Mouse (Mus musculus) forebrain, embryonic 13.5 days (tissue): ENCODE data around the gene Hdgfl2. TPM values are rescaled to one million over a fixed set of nuclear protein-coding genes. Genes with fewer than 3 reads are reported as not detected.
"Not testable (repeated sequence)": the region's sequence is repeated elsewhere in the genome, so short reads cannot be mapped to it uniquely, and the experiment has no call there.

ENCODE experiments used
- ATAC-seq: fragments of 200-750 bp; cut with Nextera tagmentation; 2 replicates; pipeline ENCODE4 v1.8.0; 2017
- H3K27ac ChIP-seq: fragments of 300-500 bp; sonication (generic); 2 replicates; pipeline ENCODE4 v1.5.1; 2015; ENCODE audit warnings: inconsistent platforms, mild to moderate bottlenecking, moderate library complexity
- H3K27me3 ChIP-seq: fragments of 300-500 bp; sonication (generic); 2 replicates; pipeline ENCODE4 v1.6.1; 2015; ENCODE audit warnings: mild to moderate bottlenecking, inconsistent platforms
- H3K36me3 ChIP-seq: fragments of 300-500 bp; sonication (generic); 2 replicates; pipeline ENCODE4 v1.6.1; 2015; ENCODE audit warnings: mild to moderate bottlenecking, inconsistent platforms; ENCODE audit not compliant: poor library complexity, severe bottlenecking
- H3K4me1 ChIP-seq: fragments of 300-500 bp; sonication (generic); 2 replicates; pipeline ENCODE4 v1.6.1; 2015; ENCODE audit warnings: inconsistent platforms
- H3K4me2 ChIP-seq: fragments of 300-500 bp; sonication (generic); 2 replicates; pipeline ENCODE4 v1.6.1; 2015; ENCODE audit warnings: inconsistent platforms, mild to moderate bottlenecking, moderate library complexity
- H3K4me3 ChIP-seq: fragments of 300-500 bp; sonication (generic); 2 replicates; pipeline ENCODE4 v1.5.1; 2015; ENCODE audit warnings: mild to moderate bottlenecking, inconsistent platforms
- H3K9ac ChIP-seq: fragments of 300-500 bp; sonication (generic); 2 replicates; pipeline ENCODE4 v1.6.1; 2015; ENCODE audit warnings: mild to moderate bottlenecking, inconsistent platforms
- H3K9me3 ChIP-seq: fragments of 300-500 bp; sonication (generic); replicated peaks from 2 replicates; pipeline ENCODE4 v1.6.1; 2016; ENCODE audit warnings: inconsistent platforms
- whole genome bisulfite sequencing: fragments of 180-500 bp; shearing (Covaris S2); methylation state at CpG from one replicate; pipeline ENCODE4 v1.1.7; 2015; 5-methylcytosine and 5-hydroxymethylcytosine counted together
- polyA plus RNA-seq: library from polyadenylated mRNA; unstranded; fragments of >200 nt; fragmentation: Nextera tagmentation; extraction: Ambion mirVana; gene quantifications from 2 replicates; pipeline ENCODE4 v1.2.1, GENCODE M21; 2015

Gene Hdgfl2
- polyA plus RNA-seq, 1 experiment from 2014 or later: 163 TPM

- WGBS: 93% methylated on average over 15 of the region's 15 CpGs
- no peak for ATAC-seq
- Histone ChIP-seq H3K27me3 (no peaks in the 10 kb centered on the region), H3K36me3 (peaks cover 98% of the 10 kb centered on the region), H3K27ac (no peak overlapping the region), H3K4me1 (no peaks in the 10 kb centered on the region), H3K4me2 (no peak overlapping the region), H3K9ac (no peak overlapping the region), H3K9me3 (no peaks in the 10 kb centered on the region), H3K4me3 (no peak overlapping the region)
Measured at GRCm38 (mm10) chr17:56098711-56099572, 19.5 kb downstream of the Hdgfl2 start.

DNA sequence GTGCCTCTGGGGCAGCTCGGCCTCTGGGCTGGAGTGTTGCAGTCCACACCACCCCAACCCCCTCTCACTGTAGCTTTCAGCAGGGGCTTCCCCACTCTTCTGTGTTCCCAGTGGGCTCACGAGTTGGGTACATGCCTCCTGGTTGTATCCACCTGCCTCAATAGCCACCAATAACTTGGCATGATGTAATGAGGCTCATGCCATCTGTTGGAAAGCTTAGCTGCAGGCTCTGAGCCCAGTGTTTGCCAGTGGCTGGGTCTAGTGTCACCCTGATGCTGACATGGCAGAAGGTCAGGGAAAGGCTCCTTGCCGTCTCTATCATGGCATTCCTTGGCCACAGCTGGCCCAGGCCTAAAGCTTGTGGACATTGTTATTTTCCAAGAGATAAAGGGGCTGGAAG lies 21.4 kb downstream of the Hdgfl2 start:
- Histone ChIP-seq H3K36me3 (peaks cover 83% of the 10 kb centered on the region), H3K27me3 (no peaks in the 10 kb centered on the region), H3K4me2 (no peak overlapping the region), H3K9ac (no peak overlapping the region), H3K4me3 (no peak overlapping the region), H3K27ac (no peak overlapping the region), H3K9me3 (no peaks in the 10 kb centered on the region), H3K4me1 (no peaks in the 10 kb centered on the region)
- ATAC-seq: no peak
- WGBS: 87% methylated on average over 3 of the region's 3 CpGs

DNA sequence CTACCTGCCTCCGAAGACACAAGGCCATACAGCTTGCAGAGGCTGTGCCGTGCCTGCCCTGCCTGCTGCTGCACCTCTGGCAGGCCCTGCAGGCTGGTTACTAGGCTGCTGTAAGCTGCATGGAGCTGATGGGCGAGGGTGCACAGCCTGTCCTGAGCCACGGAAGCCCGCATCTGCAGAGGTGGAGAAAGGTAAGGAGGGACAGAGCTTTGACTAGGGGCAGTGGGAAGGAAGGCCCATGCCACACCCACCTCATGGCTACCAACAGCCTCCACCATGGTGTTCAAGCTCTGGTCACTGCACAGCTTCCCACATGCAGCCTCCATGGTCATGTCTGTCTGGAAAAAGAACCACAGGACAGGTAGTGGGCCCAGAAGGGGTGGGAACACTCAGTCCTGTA lies 22.7 kb downstream of the Hdgfl2 start:
- 93% methylated on average over 5 of the region's 5 CpGs for WGBS
- no peak overlapping the region for H3K27ac ChIP-seq
- H3K36me3 ChIP-seq: peaks cover 70% of the 10 kb centered on the region

DNA sequence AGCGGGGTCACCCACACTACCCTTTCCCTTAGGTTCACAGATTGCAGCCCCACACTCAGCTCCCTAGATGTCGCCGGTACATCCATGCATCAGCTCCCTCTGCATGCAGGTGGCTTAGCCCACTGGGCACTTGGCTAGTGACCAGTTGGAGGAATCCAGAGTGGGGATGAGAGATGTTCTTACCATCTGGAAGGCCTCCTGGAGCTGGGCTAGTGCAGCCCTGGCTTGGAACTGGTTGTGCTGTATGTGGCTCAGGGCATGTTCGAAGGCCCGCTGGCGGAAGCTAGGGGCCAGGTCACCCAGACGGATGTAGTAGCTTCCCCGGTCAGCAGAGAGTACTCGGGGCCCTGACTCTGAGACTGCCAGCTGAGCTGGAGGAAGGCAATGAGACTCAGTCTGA lies 23.5 kb downstream of the Hdgfl2 start:
- H3K27ac ChIP-seq: no peak overlapping the region
- no peak overlapping the region for H3K4me2 ChIP-seq
- H3K36me3 ChIP-seq: peaks cover 62% of the 10 kb centered on the region
- H3K4me3 ChIP-seq: no peak overlapping the region
- H3K9ac ChIP-seq: no peak overlapping the region
- no peaks in the 10 kb centered on the region for H3K9me3 ChIP-seq
- no peaks in the 10 kb centered on the region for H3K4me1 ChIP-seq
- no peaks in the 10 kb centered on the region for H3K27me3 ChIP-seq
- WGBS: 95% methylated on average over 9 of the region's 9 CpGs
- no peak for ATAC-seq

More for the DNA sequence above, 22.7 kb downstream of the Hdgfl2 start:
- H3K4me2 ChIP-seq: no peak overlapping the region
- no peaks in the 10 kb centered on the region for H3K27me3 ChIP-seq
- H3K9me3 ChIP-seq: no peaks in the 10 kb centered on the region
- no peak overlapping the region for H3K9ac ChIP-seq
- H3K4me1 ChIP-seq: no peaks in the 10 kb centered on the region
- H3K4me3 ChIP-seq: no peak overlapping the region
- ATAC-seq: no peak

DNA sequence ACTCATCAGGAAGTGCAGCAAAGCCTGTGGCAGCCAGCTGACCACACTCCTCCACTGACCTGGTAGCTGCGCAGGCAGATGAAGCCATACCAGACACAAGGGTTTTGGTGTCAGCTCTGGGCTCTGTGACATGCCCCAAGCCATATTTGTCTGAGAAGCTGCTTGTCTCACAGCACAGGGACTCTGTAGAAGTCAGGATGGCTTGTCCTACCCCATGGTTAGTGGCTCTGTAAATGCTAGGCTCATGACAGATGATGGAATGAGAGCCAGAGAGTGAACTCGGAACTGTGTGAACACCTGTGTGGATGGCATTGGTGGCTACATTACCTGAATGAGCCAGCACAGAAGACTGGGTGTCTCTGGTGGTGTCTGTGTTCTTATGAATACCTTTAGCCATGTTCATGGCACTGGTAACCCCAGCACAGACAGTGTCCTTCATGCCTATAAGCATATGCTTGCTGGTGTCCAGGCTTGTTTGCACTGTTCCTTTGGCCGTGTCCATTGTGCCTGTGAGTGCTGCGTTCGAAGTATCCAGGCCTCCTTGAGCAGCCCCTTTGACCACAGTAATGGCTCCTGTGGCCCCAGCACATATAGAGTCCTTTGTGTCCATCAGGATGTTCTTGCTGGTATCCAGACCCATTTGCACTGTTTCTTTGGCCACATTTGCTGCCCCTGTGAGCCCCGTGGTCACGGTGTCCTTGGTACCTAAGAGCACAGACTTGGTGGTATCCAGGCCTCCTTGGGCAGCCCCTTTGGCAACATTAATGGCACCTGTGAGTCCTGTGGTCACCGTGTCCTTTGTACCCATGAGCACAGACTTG lies 24.2 kb downstream of the Hdgfl2 start:
- Histone ChIP-seq H3K4me1 (no peaks in the 10 kb centered on the region), H3K36me3 (peaks cover 60% of the 10 kb centered on the region), H3K9me3 (no peaks in the 10 kb centered on the region), H3K4me2 (no peak overlapping the region), H3K9ac (no peak overlapping the region), H3K4me3 (no peak overlapping the region), H3K27ac (no peak overlapping the region), H3K27me3 (no peaks in the 10 kb centered on the region)
- 95% methylated on average over 8 of the region's 8 CpGs for WGBS
- ATAC-seq: no peak

GRCm38 (mm10) chr17:56104821-56105220 lies 25.4 kb downstream of the Hdgfl2 start:
- WGBS: 82% methylated on average over 2 of the region's 5 CpGs
- H3K27me3 ChIP-seq, H3K4me2 ChIP-seq, H3K4me1 ChIP-seq, H3K27ac ChIP-seq, H3K9me3 ChIP-seq, H3K4me3 ChIP-seq, ATAC-seq, H3K9ac ChIP-seq: not testable (repeated sequence)
- H3K36me3 ChIP-seq: peaks cover 50% of the 10 kb centered on the region

GRCm38 (mm10) chr17:56106436-56106835 lies 27.0 kb downstream of the Hdgfl2 start:
- H3K36me3 ChIP-seq: peaks cover 34% of the 10 kb centered on the region
- not testable (repeated sequence) for ATAC-seq, H3K4me1 ChIP-seq, H3K9ac ChIP-seq, H3K4me2 ChIP-seq, H3K27ac ChIP-seq, H3K27me3 ChIP-seq, H3K9me3 ChIP-seq, H3K4me3 ChIP-seq
- WGBS: 98% methylated on average over 4 of the region's 4 CpGs

DNA sequence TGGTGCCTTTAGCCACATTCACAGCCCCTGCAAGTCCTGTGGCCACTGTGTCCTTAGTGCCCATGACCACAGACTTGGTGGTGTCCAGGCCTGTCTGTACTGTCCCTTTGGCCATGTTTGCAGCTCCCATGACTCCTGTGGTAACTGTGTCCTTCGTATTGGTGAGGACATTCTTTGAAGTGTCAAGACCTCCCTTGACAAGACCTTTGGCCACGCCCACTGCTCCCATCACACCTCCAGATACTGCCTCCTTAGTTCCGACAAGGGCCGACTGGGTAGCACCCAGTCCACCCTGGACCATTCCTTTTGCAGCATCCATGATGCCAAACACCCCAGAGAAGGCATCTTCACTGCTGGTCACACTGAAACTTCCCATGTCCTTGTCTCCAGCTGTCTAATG lies 27.5 kb downstream of the Hdgfl2 start:
- no peaks in the 10 kb centered on the region for H3K4me1 ChIP-seq
- H3K27ac ChIP-seq: no peak overlapping the region
- peaks cover 29% of the 10 kb centered on the region for H3K36me3 ChIP-seq
- no peaks in the 10 kb centered on the region for H3K9me3 ChIP-seq
- no peak overlapping the region for H3K9ac ChIP-seq
- ATAC-seq: no peak
- no peaks in the 10 kb centered on the region for H3K27me3 ChIP-seq
- 79% methylated on average over 4 of the region's 4 CpGs for WGBS
- H3K4me2 ChIP-seq: no peak overlapping the region
- no peak overlapping the region for H3K4me3 ChIP-seq

DNA sequence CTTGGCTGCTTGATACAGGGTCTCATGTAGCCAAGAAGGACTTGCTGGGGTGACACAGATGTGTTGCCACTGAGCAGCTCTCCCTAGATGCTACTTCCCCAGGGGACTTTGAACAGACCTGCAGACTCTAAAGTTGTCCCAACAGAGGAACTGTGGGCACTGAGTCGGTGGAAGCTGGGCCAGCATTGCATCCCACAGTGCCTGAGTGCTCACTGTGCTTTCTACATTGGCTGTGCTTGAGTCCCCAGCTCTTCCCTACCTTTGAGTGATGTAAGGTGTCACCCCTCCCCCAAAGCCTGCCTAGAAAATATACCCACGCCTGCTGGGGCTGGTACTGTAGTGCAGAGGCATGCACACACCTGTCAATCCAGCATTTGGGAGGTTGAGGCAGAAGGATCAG lies 28.3 kb downstream of the Hdgfl2 start:
- Histone ChIP-seq H3K4me2 (no peak overlapping the region), H3K27me3 (no peaks in the 10 kb centered on the region), H3K27ac (no peak overlapping the region), H3K4me3 (no peak overlapping the region), H3K4me1 (no peaks in the 10 kb centered on the region), H3K36me3 (peaks cover 21% of the 10 kb centered on the region), H3K9me3 (no peaks in the 10 kb centered on the region), H3K9ac (no peak overlapping the region)
- ATAC-seq: no peak
- 65% methylated on average over 2 of the region's 2 CpGs for WGBS

- Histone ChIP-seq H3K9me3 (no peaks in the 10 kb centered on the region), H3K4me1 (no peaks in the 10 kb centered on the region), H3K4me3 (no peak overlapping the region), H3K9ac (no peak overlapping the region), H3K27ac (no peak overlapping the region), H3K4me2 (no peak overlapping the region), H3K36me3 (peaks cover 14% of the 10 kb centered on the region), H3K27me3 (no peaks in the 10 kb centered on the region)
- WGBS: 80% methylated on average over 6 of the region's 6 CpGs
- no peak for ATAC-seq
Measured at GRCm38 (mm10) chr17:56108334-56109044, 29.1 kb downstream of the Hdgfl2 start.

DNA sequence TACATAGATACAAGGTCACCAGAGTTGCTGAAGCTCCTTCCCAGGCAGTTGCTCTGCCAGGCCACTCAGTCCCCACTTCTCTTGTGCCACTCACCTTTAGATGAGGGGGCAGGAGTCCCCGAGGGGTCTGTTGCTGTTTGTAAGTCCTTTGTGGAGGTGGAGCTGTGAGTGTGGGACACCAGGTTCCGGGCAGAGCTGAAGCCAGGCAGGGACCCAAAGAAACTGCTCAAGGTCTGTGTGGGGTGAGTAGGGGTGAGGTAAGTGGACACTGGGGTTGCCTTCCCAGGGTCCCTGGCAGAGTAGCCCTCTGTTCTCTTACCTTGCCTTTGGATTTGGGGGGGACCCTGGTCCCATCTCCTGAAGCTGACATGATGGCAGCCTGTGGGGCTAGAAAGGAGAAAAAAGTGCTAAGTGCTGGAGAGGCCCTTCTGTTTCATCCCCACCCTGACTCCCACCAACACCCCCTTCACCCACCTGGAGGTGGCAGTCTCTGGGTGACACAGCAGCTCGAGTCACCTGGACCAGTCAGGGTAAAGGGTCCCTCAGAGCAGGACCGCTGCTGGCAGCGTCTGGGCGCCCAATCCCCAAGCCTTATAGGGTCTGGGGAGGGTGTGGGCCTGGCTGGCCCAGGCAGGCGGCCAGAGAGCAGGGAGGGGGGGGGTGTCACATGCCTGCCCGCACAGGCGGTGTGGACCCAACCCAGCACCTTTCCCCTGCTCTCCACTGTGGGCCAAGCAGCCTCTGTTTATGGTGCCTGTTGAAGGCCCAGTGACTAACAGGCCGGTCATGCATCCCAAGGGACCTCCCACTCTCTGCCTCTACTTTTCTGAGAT lies 30.0 kb downstream of the Hdgfl2 start, which contains the start of gene Plin4:
TSS of gene Plin4 (minus strand) at position 585 of the 833 bp plus-strand sequence.
- Histone ChIP-seq H3K27ac (no peak within 1 kb of the TSS), H3K9ac (no peak within 1 kb of the TSS), H3K4me1 (no peaks in the 10 kb centered on the region), H3K27me3 (no peaks in the 10 kb centered on the region), H3K36me3 (peaks cover 7% of the 10 kb centered on the region), H3K4me3 (no peak within 1 kb of the TSS), H3K4me2 (no peak within 1 kb of the TSS), H3K9me3 (no peaks in the 10 kb centered on the region)
- 66% methylated on average over 10 of the region's 10 CpGs for WGBS
- ATAC-seq: no peak
